Mouse (Mus musculus): ENCODE measurements at regions not wholly inside any gene's neighbourhood (a gene's known extent, or its start where the extent isn't known, plus 50 kb on each side); places are given as distances from the start of the nearest gene placed in this dataset.

- peak; percentile 54 for DNase-seq (ENCODE audit: low spot score)
Observed at GRCm38 (mm10) chr5:69464435-69464834, 78.0 kb downstream of the Yipf7 start.
